Mouse (Mus musculus): ENCODE results near the gene Defb36. TPM values are rescaled to one million over a fixed set of nuclear protein-coding genes. Genes with fewer than 3 reads are reported as not detected.

Gene Defb36
- not detected for polyA plus RNA-seq (2014; fragmentation: Illumina TruSeq; extraction: RNeasy Lipid Tissue Mini Kit (QIAGEN cat#74804); ENCODE audit: low read depth, low replicate concordance)

GRCm38 (mm10) chr2:152604057-152604456, at the start of gene Defb36:
TSS of gene Defb36 (plus strand) at chr2:152604327.

GRCm38 (mm10) chr2:152569038-152569437, 35.1 kb upstream of the Defb36 start, which contains the start of gene Gm17416:
TSS of gene Gm17416 (plus strand) at chr2:152569338.

GRCm38 (mm10) chr2:152572114-152572794, 31.9 kb upstream of the Defb36 start, which contains the start of gene Defb21:
TSS of gene Defb21 (plus strand) at chr2:152572744.

GRCm38 (mm10) chr2:152580107-152580506, 24.0 kb upstream of the Defb36 start, which contains the start of gene Defb19:
TSS of gene Defb19 (minus strand) at chr2:152580312.

GRCm38 (mm10) chr2:152599299-152599698, 4.8 kb upstream of the Defb36 start, which contains the start of gene Defb45:
TSS of gene Defb45 (minus strand) at chr2:152599399.

GRCm38 (mm10) chr2:152622953-152623352, 18.8 kb downstream of the Defb36 start, which contains the start of gene Defb25:
TSS of gene Defb25 (minus strand) at chr2:152623053.

GRCm38 (mm10) chr2:152626774-152627591, 22.9 kb downstream of the Defb36 start, which contains the start of gene Rem1:
TSS of gene Rem1 (plus strand) at chr2:152626951.

Other genes starting within 250 kb of the Defb36 start
- 0.32 TPM for gene Nrsn2, start 227.7 kb upstream of the Defb36 start, polyA plus RNA-seq (2014; fragmentation: Illumina TruSeq; extraction: RNeasy Lipid Tissue Mini Kit (QIAGEN cat#74804); ENCODE audit: low read depth, low replicate concordance)
- gene Sox12, start 206.3 kb upstream of the Defb36 start, polyA plus RNA-seq (2014; fragmentation: Illumina TruSeq; extraction: RNeasy Lipid Tissue Mini Kit (QIAGEN cat#74804); ENCODE audit: low read depth, low replicate concordance): 0.13 TPM
- 1.5 TPM for gene Zcchc3, start 189.3 kb upstream of the Defb36 start, polyA plus RNA-seq (2014; fragmentation: Illumina TruSeq; extraction: RNeasy Lipid Tissue Mini Kit (QIAGEN cat#74804); ENCODE audit: low read depth, low replicate concordance)
- gene 6820408C15Rik, start 188.7 kb upstream of the Defb36 start, polyA plus RNA-seq (2014; fragmentation: Illumina TruSeq; extraction: RNeasy Lipid Tissue Mini Kit (QIAGEN cat#74804); ENCODE audit: low read depth, low replicate concordance): not detected
- not detected for gene Defb23, start 139.7 kb upstream of the Defb36 start, polyA plus RNA-seq (2014; fragmentation: Illumina TruSeq; extraction: RNeasy Lipid Tissue Mini Kit (QIAGEN cat#74804); ENCODE audit: low read depth, low replicate concordance)
- not detected for gene Defb20, start 127.3 kb upstream of the Defb36 start, polyA plus RNA-seq (2014; fragmentation: Illumina TruSeq; extraction: RNeasy Lipid Tissue Mini Kit (QIAGEN cat#74804); ENCODE audit: low read depth, low replicate concordance)
- not detected for gene Defb22, start 114.2 kb upstream of the Defb36 start, polyA plus RNA-seq (2014; fragmentation: Illumina TruSeq; extraction: RNeasy Lipid Tissue Mini Kit (QIAGEN cat#74804); ENCODE audit: low read depth, low replicate concordance)
- gene Defb26, start 92.6 kb upstream of the Defb36 start, polyA plus RNA-seq (2014; fragmentation: Illumina TruSeq; extraction: RNeasy Lipid Tissue Mini Kit (QIAGEN cat#74804); ENCODE audit: low read depth, low replicate concordance): not detected
- not detected for gene Defb28, start 86.1 kb upstream of the Defb36 start, polyA plus RNA-seq (2014; fragmentation: Illumina TruSeq; extraction: RNeasy Lipid Tissue Mini Kit (QIAGEN cat#74804); ENCODE audit: low read depth, low replicate concordance)
- gene Defb29, start 64.2 kb upstream of the Defb36 start, polyA plus RNA-seq (2014; fragmentation: Illumina TruSeq; extraction: RNeasy Lipid Tissue Mini Kit (QIAGEN cat#74804); ENCODE audit: low read depth, low replicate concordance): not detected
- not detected for gene Gm17416, start 35.0 kb upstream of the Defb36 start, polyA plus RNA-seq (2014; fragmentation: Illumina TruSeq; extraction: RNeasy Lipid Tissue Mini Kit (QIAGEN cat#74804); ENCODE audit: low read depth, low replicate concordance)
- gene Defb21, start 31.6 kb upstream of the Defb36 start, polyA plus RNA-seq (2014; fragmentation: Illumina TruSeq; extraction: RNeasy Lipid Tissue Mini Kit (QIAGEN cat#74804); ENCODE audit: low read depth, low replicate concordance): not detected
- not detected for gene Defb19, start 24.0 kb upstream of the Defb36 start, polyA plus RNA-seq (2014; fragmentation: Illumina TruSeq; extraction: RNeasy Lipid Tissue Mini Kit (QIAGEN cat#74804); ENCODE audit: low read depth, low replicate concordance)
- gene Defb45, start 4.9 kb upstream of the Defb36 start, polyA plus RNA-seq (2014; fragmentation: Illumina TruSeq; extraction: RNeasy Lipid Tissue Mini Kit (QIAGEN cat#74804); ENCODE audit: low read depth, low replicate concordance): 9.8 TPM
- not detected for gene Defb25, start 18.7 kb downstream of the Defb36 start, polyA plus RNA-seq (2014; fragmentation: Illumina TruSeq; extraction: RNeasy Lipid Tissue Mini Kit (QIAGEN cat#74804); ENCODE audit: low read depth, low replicate concordance)
- gene Rem1, start 22.6 kb downstream of the Defb36 start, polyA plus RNA-seq (2014; fragmentation: Illumina TruSeq; extraction: RNeasy Lipid Tissue Mini Kit (QIAGEN cat#74804); ENCODE audit: low read depth, low replicate concordance): 2.1 TPM
- 28.0 TPM for gene H13, start 65.1 kb downstream of the Defb36 start, polyA plus RNA-seq (2014; fragmentation: Illumina TruSeq; extraction: RNeasy Lipid Tissue Mini Kit (QIAGEN cat#74804); ENCODE audit: low read depth, low replicate concordance)
- gene Mcts2, start 82.7 kb downstream of the Defb36 start, polyA plus RNA-seq (2014; fragmentation: Illumina TruSeq; extraction: RNeasy Lipid Tissue Mini Kit (QIAGEN cat#74804); ENCODE audit: low read depth, low replicate concordance): 14.9 TPM
- 111 TPM for gene Id1, start 131.9 kb downstream of the Defb36 start, polyA plus RNA-seq (2014; fragmentation: Illumina TruSeq; extraction: RNeasy Lipid Tissue Mini Kit (QIAGEN cat#74804); ENCODE audit: low read depth, low replicate concordance)
- gene Cox4i2, start 149.8 kb downstream of the Defb36 start, polyA plus RNA-seq (2014; fragmentation: Illumina TruSeq; extraction: RNeasy Lipid Tissue Mini Kit (QIAGEN cat#74804); ENCODE audit: low read depth, low replicate concordance): not detected
- 19.0 TPM for gene Bcl2l1, start 227.4 kb downstream of the Defb36 start, polyA plus RNA-seq (2014; fragmentation: Illumina TruSeq; extraction: RNeasy Lipid Tissue Mini Kit (QIAGEN cat#74804); ENCODE audit: low read depth, low replicate concordance)
- 13.4 TPM for gene Tpx2, start 243.6 kb downstream of the Defb36 start, polyA plus RNA-seq (2014; fragmentation: Illumina TruSeq; extraction: RNeasy Lipid Tissue Mini Kit (QIAGEN cat#74804); ENCODE audit: low read depth, low replicate concordance)

All from sigmoid colon, adult 10 weeks (tissue).